Mouse (Mus musculus): ENCODE measurements around the gene Maats1.

- TF ChIP-seq POLR2A (IDR thresholded peaks at IDR 0.05; ENCODE audit: low read depth, low read length) (no peak), CTCF (IDR thresholded peaks at IDR 0.05; ENCODE audit: extremely low read depth, insufficient read depth, insufficient read length, insufficient replicate concordance) (no peak)
Measured at GRCm38 (mm10) chr16:38302367-38302766, 39.6 kb downstream of the Maats1 start.

All from spleen, adult 2 months (tissue).